Mouse (Mus musculus): ENCODE data around the gene Olfr102.

Gene Olfr102

DNA sequence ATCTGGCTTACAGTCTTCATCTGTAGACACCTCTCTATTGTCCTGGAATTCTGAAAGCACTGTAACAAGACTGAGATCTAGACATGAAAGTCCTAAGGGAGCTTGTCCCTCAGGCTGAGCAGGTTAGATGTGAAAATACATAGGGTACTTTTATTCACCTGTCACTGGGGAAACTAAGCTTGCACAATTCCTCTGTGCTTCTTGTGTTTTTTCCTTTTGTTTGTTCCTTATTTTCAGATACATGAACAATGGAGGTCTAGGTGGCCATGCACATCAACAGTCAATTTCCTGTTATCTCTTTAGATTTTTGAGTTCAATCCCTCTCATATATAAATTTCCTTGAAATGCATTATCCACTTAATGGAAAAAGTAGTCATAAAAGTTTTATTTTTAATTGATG lies at the start of gene Olfr102:
Olfr102 (minus strand) TSS at position 101 of the 400 bp plus-strand sequence.
- DNase-seq: no peak

GRCm38 (mm10) chr17:37359282-37359681 lies 42.4 kb upstream of the Olfr102 start, which contains the start of gene Olfr104-ps:
Olfr104-ps (plus strand) TSS chr17:37359582.
- no peak for DNase-seq

DNA sequence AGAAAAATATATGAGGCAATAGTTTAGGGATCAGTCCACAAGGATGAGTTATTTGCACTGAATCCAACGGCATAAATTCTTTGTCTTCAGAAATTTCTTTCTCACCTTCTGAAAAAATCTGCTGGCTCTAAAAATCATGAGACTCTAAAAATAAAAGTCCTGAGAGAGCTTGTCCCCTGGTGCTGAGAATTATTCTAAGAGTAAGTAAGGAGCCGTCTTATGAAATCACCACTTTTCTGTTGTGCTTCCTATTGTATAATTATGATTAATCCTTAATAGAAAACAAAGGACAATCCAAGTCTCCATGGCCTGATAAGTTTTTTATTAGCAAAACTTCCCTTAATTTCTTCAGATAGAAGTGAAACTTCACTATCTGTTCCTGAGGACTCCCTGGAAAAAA lies 22.7 kb upstream of the Olfr102 start, which contains the start of gene Olfr103:
Olfr103 (minus strand) TSS at position 101 of the 400 bp plus-strand sequence.
- no peak for DNase-seq

- no peak for DNase-seq
Measured at GRCm38 (mm10) chr17:37310146-37310699, 6.6 kb downstream of the Olfr102 start.

- no peak for DNase-seq
Measured at GRCm38 (mm10) chr17:37308483-37308882, 8.4 kb downstream of the Olfr102 start.

GRCm38 (mm10) chr17:37304213-37304612 lies 12.6 kb downstream of the Olfr102 start, which contains the start of gene Olfr101:
Olfr101 (minus strand) TSS chr17:37304313.
- DNase-seq: no peak

DNA sequence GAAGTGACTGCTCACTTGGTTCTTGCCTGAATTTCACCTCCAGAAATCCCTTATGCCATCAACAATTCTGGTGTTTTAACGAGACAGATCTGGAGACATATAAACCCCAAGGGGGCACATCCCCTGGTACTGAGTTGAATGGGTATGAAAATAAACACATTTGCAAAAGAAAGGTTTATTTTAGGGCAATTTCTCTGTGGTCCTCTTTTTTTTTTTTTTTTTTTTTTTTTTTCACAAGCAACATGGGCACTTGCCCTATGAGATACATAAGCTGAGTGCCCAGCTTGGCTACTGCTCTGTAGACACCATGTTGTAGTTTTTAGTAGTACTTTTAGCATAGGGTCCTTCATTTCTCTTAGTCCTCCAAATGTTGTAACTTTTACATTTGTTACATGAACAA lies 33.5 kb downstream of the Olfr102 start, which contains the start of gene Olfr99:
Olfr99 (minus strand) TSS at position 101 of the 400 bp plus-strand sequence.
- DNase-seq: no peak

DNA sequence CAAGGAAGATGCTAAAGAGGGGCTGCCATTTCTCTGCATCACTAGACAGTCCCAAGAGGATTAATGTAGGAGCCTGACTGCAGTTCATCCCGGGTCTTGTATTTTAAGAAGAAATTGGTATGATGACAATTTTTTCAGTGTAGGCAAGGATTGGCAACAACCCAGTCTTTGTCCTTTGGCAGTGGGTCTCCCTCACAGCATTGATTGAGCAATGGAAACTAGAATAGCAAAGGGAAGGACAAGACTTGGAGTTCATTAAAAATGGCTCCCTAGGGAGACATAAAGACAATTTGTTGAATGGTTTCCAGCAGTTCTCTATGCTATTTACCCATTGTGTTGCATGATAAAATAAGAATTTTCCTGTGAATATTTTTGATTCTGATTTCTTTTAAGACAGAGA lies 36.5 kb downstream of the Olfr102 start:
- no peak for DNase-seq

DNA sequence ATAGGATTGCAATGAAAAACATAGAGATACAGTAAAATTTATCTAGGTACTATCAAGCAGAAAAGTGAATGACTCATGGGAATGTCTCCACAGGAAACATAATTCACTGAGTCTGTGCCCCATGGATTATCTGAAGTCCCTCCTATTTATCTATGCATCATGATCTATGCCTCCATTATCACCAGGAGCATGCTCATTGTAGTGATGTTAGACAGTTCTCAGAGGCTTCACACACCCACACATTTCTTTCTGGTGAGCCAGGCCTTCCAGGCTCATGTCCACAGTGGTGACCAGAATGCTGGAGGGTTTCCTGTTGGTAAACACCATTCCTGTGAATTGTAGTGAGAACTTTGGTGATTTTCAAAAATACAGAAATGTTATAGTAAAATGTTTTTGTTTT lies 40.3 kb downstream of the Olfr102 start:
- no peak for DNase-seq

- no peak for DNase-seq
Measured at GRCm38 (mm10) chr17:37275626-37276248, 41.1 kb downstream of the Olfr102 start.

GRCm38 (mm10) chr17:37270702-37271092 lies 46.2 kb downstream of the Olfr102 start:
- no peak for DNase-seq

- DNase-seq: peak; percentile 33
Measured at GRCm38 (mm10) chr17:37270058-37270701, 46.7 kb downstream of the Olfr102 start, which contains the start of gene H2-M3. H2-M3 (plus strand) TSS chr17:37270220.

DNA sequence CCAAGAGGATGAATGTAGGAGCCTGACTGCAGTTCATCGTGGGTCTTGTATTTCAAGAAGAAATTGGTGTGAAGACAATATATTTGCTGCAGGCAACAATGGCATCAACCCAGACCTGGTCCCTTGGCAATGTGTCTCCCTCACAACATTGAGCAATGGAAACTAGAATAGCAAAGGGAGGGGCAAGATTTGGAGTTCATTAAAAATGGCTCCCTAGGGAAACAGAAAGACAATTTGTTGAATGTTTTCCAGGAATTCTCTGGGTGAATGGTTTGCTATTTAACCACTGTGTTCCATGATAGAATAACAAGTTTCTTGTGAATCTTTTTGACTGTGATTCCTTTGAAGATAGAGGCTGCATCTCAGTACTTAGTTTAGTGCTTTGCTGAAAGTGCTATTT lies 53.2 kb downstream of the Olfr102 start, which contains the start of gene Olfr98:
Olfr98 (minus strand) TSS at position 124 of the 400 bp plus-strand sequence.
- DNase-seq: no peak
